Mouse (Mus musculus) heart, embryonic 12.5 days (tissue): ENCODE results near the gene Ttc9b. TPM values are rescaled to one million over a fixed set of nuclear protein-coding genes. Genes with fewer than 3 reads are reported as not detected.
"Not testable (repeated sequence)": the region's sequence is repeated elsewhere in the genome, so short reads cannot be mapped to it uniquely, and the experiment has no call there.

Source experiments
- ATAC-seq: fragments of 200-750 bp; cut with Nextera tagmentation; 2 replicates; pipeline ENCODE4 v1.8.0; 2017; ENCODE audit warnings: moderate TSS enrichment, moderate library complexity; ENCODE audit not compliant: insufficient number of reproducible peaks, low FRiP score
- H3K27ac ChIP-seq: fragments of 300-500 bp; sonication (generic); 2 replicates; pipeline ENCODE4 v1.5.1; 2016; ENCODE audit warnings: mild to moderate bottlenecking, moderate library complexity; ENCODE audit not compliant: poor library complexity, severe bottlenecking
- H3K27me3 ChIP-seq: fragments of 300-500 bp; sonication (generic); replicated peaks from 2 replicates; pipeline ENCODE4 v1.6.1; 2016; ENCODE audit warnings: mild to moderate bottlenecking, moderate library complexity
- H3K36me3 ChIP-seq: fragments of 300-500 bp; sonication (generic); 2 replicates; pipeline ENCODE4 v1.6.1; 2016; ENCODE audit warnings: mild to moderate bottlenecking, moderate library complexity
- H3K4me1 ChIP-seq: fragments of 300-500 bp; sonication (generic); replicated peaks from 2 replicates; pipeline ENCODE4 v1.6.1; 2016; ENCODE audit warnings: mild to moderate bottlenecking
- H3K4me2 ChIP-seq: fragments of 300-500 bp; sonication (generic); 2 replicates; pipeline ENCODE4 v1.6.1; 2016; ENCODE audit warnings: mild to moderate bottlenecking, moderate library complexity
- H3K4me3 ChIP-seq: fragments of 300-500 bp; sonication (generic); 2 replicates; pipeline ENCODE4 v1.5.1; 2016; ENCODE audit warnings: mild to moderate bottlenecking
- H3K9ac ChIP-seq: fragments of 300-500 bp; sonication (generic); 2 replicates; pipeline ENCODE4 v1.6.1; 2016; ENCODE audit warnings: mild to moderate bottlenecking, moderate library complexity
- H3K9me3 ChIP-seq: fragments of 300-500 bp; sonication (generic); replicated peaks from 2 replicates; pipeline ENCODE4 v1.6.1; 2016; ENCODE audit warnings: mild to moderate bottlenecking, moderate library complexity
- WGBS: fragments of 180-500 bp; shearing (Covaris S2); methylation state at CpG from one replicate; pipeline ENCODE4 v1.1.7; 2016; 5-methylcytosine and 5-hydroxymethylcytosine counted together
- polyA plus RNA-seq: library from polyadenylated mRNA; unstranded; fragments of >200 nt; fragmentation: Nextera tagmentation; extraction: Ambion mirVana; gene quantifications from 2 replicates; pipeline ENCODE4 v1.2.1, GENCODE M21; 2016

Gene Ttc9b
- polyA plus RNA-seq, 1 experiment from 2014 or later, result 0.09 TPM

DNA sequence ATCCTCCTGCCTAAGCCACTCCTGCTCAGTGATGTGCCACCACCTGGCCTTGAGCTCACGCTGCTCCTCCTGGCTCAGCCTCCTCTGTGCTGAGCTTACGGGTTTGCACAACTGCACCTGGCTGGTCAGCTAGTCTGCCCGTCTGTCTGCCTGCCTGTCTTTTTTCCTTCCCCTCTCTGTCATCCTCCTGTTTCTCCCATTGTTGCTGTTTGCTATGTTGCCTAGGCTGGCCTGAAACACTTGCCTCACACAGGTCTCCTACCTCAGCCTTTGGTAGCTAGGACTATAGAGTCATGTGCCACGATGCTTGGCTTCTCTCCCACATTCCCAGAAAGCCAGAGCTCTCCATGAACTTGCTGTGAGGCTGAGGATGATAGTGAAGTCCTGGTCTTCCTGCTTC, 40.8 kb upstream of the Ttc9b start:
- Histone ChIP-seq H3K4me3 (no peak overlapping the region), H3K4me2 (no peak overlapping the region), H3K27me3 (no peaks in the 10 kb centered on the region), H3K27ac (no peak overlapping the region), H3K9ac (no peak overlapping the region), H3K4me1 (peaks cover 32% of the 10 kb centered on the region), H3K36me3 (peaks cover 36% of the 10 kb centered on the region), H3K9me3 (no peaks in the 10 kb centered on the region)
- WGBS, result 74% methylated on average over 4 of the region's 4 CpGs
- ATAC-seq, result no peak

DNA sequence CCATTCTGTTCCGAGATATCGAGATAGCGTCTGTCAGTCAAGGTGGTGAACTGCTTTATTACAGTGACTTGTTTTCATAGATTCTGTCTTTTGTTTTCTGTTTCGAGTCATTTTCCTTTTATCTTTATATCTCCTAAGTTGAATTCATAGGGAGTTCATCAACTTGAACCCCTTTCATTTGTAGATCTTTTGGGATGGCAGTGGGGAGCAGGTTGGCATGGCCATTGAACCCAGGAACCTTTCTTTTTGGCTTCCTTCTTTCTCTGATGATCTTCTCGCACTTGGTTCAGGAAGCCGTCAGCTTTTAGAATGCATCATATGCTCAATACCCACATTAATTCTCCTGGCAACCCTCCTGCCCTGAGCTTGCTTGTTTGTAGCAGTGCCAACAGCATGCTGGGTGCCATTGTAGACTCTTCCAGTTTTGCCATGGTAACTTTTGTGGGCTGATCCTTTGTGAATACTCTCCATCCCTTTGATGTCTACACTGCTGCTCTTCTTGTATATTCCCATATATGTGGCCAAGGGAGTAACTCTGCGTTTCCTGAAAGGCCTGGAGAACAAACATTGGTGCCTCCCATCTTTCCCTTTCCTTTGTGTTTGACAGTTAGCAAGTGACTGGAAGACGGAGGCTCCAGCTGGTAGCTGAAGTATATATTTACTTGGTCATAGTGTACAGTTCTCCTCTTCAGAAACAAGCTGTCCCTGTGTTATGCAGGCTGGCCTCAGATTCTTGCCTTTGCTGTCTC, 39.8 kb upstream of the Ttc9b start:
- Histone ChIP-seq H3K27ac (no peak overlapping the region), H3K4me1 (peaks cover 22% of the 10 kb centered on the region), H3K27me3 (no peaks in the 10 kb centered on the region), H3K9me3 (no peaks in the 10 kb centered on the region), H3K36me3 (peaks cover 46% of the 10 kb centered on the region), H3K4me3 (no peak overlapping the region), H3K9ac (no peak overlapping the region), H3K4me2 (no peak overlapping the region)
- ATAC-seq, result no peak
- 81% methylated on average over 8 of the region's 8 CpGs for WGBS

DNA sequence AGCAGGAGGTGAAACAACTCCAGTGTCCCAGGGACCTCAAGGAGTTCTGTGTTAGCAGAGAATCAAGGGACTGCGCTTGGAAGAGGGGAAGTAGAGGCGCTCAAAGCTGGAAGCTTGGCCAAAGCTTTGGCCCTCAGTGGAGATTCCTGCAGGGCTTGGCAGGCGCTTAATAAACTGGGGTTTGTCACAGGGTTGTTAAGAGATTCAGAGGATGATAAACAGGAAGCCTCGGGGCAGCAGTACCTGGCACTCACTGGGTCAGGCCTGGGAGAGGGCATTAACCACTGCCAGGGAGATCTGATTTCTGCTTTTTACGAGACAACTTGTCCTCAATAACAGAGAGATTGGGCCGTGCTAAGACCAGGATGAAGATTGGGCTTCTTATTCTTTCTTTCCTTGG, 32.7 kb upstream of the Ttc9b start:
- Histone ChIP-seq H3K4me2 (no peak overlapping the region), H3K9me3 (no peaks in the 10 kb centered on the region), H3K27ac (no peak overlapping the region), H3K4me1 (no peaks in the 10 kb centered on the region), H3K27me3 (no peaks in the 10 kb centered on the region), H3K4me3 (no peak overlapping the region), H3K9ac (no peak overlapping the region), H3K36me3 (peaks cover 91% of the 10 kb centered on the region)
- 75% methylated on average over 6 of the region's 6 CpGs for WGBS
- no peak for ATAC-seq

GRCm38 (mm10) chr7:27622234-27622633, 31.5 kb upstream of the Ttc9b start:
- ATAC-seq, result no peak
- WGBS, result 81% methylated on average over 1 of the region's 1 CpGs

DNA sequence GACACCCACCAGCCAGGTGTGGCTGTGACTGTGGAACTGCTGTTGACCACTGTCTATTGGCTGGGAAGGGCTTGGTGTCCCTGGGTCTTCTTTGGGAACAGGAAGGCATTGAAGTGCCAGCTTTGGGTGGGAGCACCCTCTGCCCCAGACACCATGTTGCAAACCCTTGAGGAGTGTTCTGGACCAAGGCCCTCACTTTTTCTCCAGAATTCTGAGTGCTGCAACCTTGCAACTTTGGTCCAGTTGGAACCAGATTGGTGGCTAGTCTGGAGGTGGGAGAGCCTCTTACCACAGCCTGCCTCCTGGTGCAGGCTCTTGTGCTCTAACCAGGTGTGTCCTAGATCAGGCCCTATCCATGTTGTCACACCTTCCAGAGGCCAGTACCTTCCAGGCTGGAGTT, 28.7 kb upstream of the Ttc9b start:
- H3K36me3 ChIP-seq, result peaks cover 88% of the 10 kb centered on the region

More at GRCm38 (mm10) chr7:27622234-27622633, 31.5 kb upstream of the Ttc9b start:
- H3K9me3 ChIP-seq, result no peaks in the 10 kb centered on the region
- peaks cover 89% of the 10 kb centered on the region for H3K36me3 ChIP-seq
- H3K4me2 ChIP-seq, result no peak overlapping the region
- no peaks in the 10 kb centered on the region for H3K27me3 ChIP-seq
- no peak overlapping the region for H3K4me3 ChIP-seq
- no peaks in the 10 kb centered on the region for H3K4me1 ChIP-seq
- no peak overlapping the region for H3K9ac ChIP-seq
- H3K27ac ChIP-seq, result no peak overlapping the region

GRCm38 (mm10) chr7:27627707-27628106, 26.0 kb upstream of the Ttc9b start:
- no peaks in the 10 kb centered on the region for H3K4me1 ChIP-seq
- H3K27ac ChIP-seq, result no peak overlapping the region
- H3K36me3 ChIP-seq, result peaks cover 90% of the 10 kb centered on the region
- ATAC-seq, result no peak
- no peak overlapping the region for H3K4me2 ChIP-seq
- 86% methylated on average over 7 of the region's 7 CpGs for WGBS
- no peak overlapping the region for H3K4me3 ChIP-seq
- no peaks in the 10 kb centered on the region for H3K27me3 ChIP-seq
- H3K9ac ChIP-seq, result no peak overlapping the region
- H3K9me3 ChIP-seq, result no peaks in the 10 kb centered on the region

More for the DNA sequence above, 28.7 kb upstream of the Ttc9b start:
- Histone ChIP-seq H3K4me2 (no peak overlapping the region), H3K27me3 (no peaks in the 10 kb centered on the region), H3K9me3 (no peaks in the 10 kb centered on the region), H3K4me3 (no peak overlapping the region), H3K9ac (no peak overlapping the region), H3K27ac (no peak overlapping the region), H3K4me1 (no peaks in the 10 kb centered on the region)
- no peak for ATAC-seq

DNA sequence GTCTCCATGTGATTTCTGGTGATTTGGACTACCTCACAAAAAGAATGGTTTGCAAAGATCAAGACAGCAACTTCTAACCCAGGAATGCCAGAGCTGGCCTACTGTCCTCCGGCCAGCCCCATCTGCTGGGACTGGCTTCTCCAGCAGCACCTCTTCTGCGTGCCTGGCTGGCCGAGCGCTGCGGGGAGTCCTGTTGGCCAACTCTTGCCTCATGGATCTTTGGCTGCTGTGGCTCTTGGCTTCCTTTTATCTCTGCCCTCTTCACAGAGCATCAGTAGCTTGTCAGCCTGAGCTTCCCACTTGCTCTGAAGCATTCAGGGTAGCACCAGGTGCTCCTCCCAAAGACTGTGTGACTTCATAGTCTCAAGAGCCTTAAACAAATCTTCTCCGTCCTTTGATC, 25.5 kb upstream of the Ttc9b start:
- Histone ChIP-seq H3K27ac (no peak overlapping the region), H3K4me2 (no peak overlapping the region), H3K27me3 (no peaks in the 10 kb centered on the region), H3K4me3 (no peak overlapping the region), H3K36me3 (peaks cover 90% of the 10 kb centered on the region), H3K9ac (no peak overlapping the region), H3K9me3 (no peaks in the 10 kb centered on the region), H3K4me1 (no peaks in the 10 kb centered on the region)
- WGBS, result 91% methylated on average over 6 of the region's 6 CpGs
- ATAC-seq, result no peak

- H3K27ac ChIP-seq, H3K27me3 ChIP-seq, H3K9me3 ChIP-seq, H3K9ac ChIP-seq, H3K4me2 ChIP-seq, H3K4me3 ChIP-seq, ATAC-seq, H3K4me1 ChIP-seq: not testable (repeated sequence)
- H3K36me3 ChIP-seq, result peaks cover 88% of the 10 kb centered on the region
- WGBS, result 89% methylated on average over 7 of the region's 7 CpGs
Measured at GRCm38 (mm10) chr7:27628816-27629215, 24.9 kb upstream of the Ttc9b start.

GRCm38 (mm10) chr7:27631439-27631838, 22.3 kb upstream of the Ttc9b start:
- no peaks in the 10 kb centered on the region for H3K9me3 ChIP-seq
- 99% methylated on average over 4 of the region's 4 CpGs for WGBS
- peaks cover 90% of the 10 kb centered on the region for H3K36me3 ChIP-seq
- no peak overlapping the region for H3K9ac ChIP-seq
- no peak overlapping the region for H3K4me3 ChIP-seq
- no peaks in the 10 kb centered on the region for H3K4me1 ChIP-seq
- no peaks in the 10 kb centered on the region for H3K27me3 ChIP-seq
- H3K4me2 ChIP-seq, result no peak overlapping the region
- ATAC-seq, result no peak
- no peak overlapping the region for H3K27ac ChIP-seq

DNA sequence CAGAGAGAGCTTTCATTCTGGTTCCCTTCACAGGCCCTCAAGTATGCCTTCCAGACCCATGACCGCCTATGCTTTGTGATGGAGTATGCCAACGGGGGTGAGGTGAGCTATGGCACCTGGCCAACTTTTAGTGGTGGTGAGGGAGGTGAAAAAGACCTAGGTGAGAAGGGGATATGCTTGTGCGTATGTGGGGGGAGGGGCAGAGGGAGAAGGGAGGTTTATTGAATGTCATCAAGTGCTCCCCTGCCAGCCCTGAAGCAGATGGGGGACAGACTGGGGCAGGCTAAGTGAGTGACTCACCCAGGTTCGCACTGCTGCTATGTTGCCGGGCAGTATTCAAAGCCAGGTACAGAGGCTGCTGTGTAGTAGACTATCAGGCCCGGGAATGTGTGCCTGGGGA, 20.5 kb upstream of the Ttc9b start:
- peak; percentile 7; the same call in 1 of the 2 replicates for ATAC-seq
- no peak overlapping the region for H3K4me2 ChIP-seq
- H3K4me3 ChIP-seq, result no peak overlapping the region
- no peak overlapping the region for H3K27ac ChIP-seq
- H3K9me3 ChIP-seq, result no peaks in the 10 kb centered on the region
- peaks cover 91% of the 10 kb centered on the region for H3K36me3 ChIP-seq
- H3K27me3 ChIP-seq, result no peaks in the 10 kb centered on the region
- no peaks in the 10 kb centered on the region for H3K4me1 ChIP-seq
- no peak overlapping the region for H3K9ac ChIP-seq
- WGBS, result 88% methylated on average over 6 of the region's 6 CpGs

DNA sequence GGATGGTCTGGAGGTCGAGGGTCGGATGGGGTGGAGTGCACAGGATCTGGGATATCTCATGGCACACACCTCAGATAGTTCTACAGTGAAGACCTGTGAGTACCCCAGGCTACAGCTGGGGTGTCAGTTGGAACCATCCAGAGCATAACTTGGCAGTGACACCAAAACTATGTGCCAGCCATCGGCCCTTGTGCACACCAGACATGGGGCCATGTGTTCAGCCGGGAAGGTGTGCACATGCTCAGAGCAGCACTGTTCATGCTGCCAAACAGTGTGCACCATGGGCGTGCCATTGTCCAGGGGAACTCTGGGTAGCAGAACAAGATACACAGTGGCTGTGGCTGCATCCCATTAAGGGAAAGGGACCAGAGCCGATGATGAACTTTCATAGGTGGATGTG, 19.0 kb upstream of the Ttc9b start:
- H3K36me3 ChIP-seq, result peaks cover 81% of the 10 kb centered on the region
- WGBS, result 95% methylated on average over 6 of the region's 6 CpGs
- H3K27ac ChIP-seq, result no peak overlapping the region
- H3K9me3 ChIP-seq, result no peaks in the 10 kb centered on the region
- no peaks in the 10 kb centered on the region for H3K4me1 ChIP-seq
- no peak overlapping the region for H3K4me3 ChIP-seq
- H3K27me3 ChIP-seq, result no peaks in the 10 kb centered on the region
- ATAC-seq, result no peak
- no peak overlapping the region for H3K4me2 ChIP-seq
- no peak overlapping the region for H3K9ac ChIP-seq

DNA sequence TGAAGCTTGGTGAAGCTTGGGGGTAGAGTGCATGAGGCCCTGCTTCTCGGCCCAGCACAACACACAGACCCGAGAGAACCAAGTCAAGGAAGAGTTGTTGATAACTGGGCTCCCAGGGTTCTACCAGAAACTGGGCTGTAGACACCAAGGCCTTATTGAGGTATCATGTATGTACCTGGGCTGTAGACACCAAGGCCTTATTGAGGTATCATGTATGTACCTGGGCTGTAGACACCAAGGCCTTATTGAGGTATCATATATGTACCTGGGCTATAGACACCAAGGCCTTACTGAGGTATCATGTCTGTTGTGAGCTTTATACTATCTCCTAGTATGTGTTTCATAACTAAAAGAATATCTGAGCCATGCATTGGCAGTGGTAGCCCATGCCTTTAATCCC, 18.6 kb upstream of the Ttc9b start:
- not testable (repeated sequence) for H3K27ac ChIP-seq, H3K4me2 ChIP-seq, H3K4me1 ChIP-seq, H3K4me3 ChIP-seq, H3K9me3 ChIP-seq, H3K9ac ChIP-seq, H3K27me3 ChIP-seq
- H3K36me3 ChIP-seq, result peaks cover 82% of the 10 kb centered on the region
- 91% methylated on average over 2 of the region's 2 CpGs for WGBS
- 0 out of 2 replicates have a peak, but pooled peaks have one; percentile 47 for ATAC-seq
